Mouse (Mus musculus): ENCODE measurements at regions not wholly inside any gene's neighbourhood (a gene's known extent, or its start where the extent isn't known, plus 50 kb on each side); places are given as distances from the start of the nearest gene placed in this dataset.
A peak's percentile ranks its signal among the peaks of the same experiment; 100 is the strongest.

DNA sequence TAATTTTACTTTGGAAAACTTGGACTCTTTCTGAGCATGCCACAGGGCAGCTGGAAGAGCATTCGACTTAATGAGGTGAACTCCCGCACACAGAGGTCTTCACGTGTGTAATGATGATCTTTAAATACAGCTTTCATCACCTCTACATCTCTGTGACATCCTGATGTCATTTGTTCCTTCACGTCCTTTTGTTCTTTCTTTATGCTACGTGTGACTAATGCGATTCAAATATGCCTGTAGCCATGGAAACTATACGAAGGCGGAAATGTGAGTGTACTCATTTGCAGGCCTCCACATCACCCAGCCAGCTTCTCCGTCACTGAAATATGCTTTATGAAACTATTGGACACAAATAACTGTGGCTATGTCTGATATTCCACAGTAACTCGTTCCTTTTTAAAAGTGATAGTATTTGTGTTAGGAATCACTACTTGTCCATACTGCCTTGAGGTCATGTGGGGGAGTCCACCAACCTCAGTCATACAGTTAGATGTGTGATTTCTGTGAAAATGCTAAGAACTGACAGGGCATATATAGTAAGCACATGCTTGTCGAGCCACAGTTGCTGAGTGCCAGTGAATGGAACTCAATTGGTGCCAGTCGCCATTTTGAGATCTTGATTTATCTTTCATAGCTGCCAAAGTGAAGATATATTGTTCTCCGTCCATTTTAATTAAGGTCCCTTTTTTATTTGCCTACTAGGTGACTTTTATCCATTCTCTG, 145.9 kb downstream of the Plk2 start:
- no peak for DNase-seq (ENCODE audit: low spot score in 2 of 2)

DNA sequence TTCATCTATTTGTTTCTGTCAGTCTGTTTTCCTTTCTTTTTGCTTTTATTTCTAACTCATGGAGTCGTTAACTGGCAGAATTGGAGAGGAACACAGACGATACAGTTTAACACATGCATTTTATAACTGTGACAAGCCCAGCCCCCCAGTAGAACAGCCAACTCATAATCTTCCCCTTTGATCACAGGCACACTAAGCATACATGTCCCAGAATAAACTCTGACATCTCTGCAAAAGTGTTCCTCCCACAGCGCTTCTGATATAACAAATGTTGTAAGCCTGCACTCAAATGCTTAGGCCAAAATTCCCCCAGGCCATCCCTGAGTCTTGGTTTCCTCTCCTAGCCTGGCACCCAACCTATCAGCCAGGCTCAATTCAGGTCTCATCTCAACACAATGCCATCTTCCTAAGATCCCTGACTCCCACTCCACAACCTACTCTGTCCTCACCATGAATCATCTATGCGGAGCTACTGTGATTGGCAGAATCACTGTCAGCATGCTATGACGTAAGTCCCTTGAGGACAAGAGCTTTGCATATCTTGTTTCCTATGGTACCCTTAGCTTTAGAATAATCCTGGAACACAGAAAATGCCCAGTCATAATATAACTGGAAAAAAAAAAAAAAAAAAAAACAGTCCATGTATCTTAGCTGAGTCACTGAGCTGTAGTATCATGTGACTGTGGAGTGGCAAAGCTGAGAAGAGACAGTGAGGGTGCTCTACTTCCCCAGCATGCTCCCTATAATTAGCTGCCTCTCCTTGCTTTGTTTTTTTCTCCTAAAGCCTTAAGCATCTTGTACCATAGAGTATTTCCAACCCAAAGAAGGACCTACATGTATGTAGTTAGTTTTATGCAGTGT, 146.7 kb downstream of the Plk2 start:
- DNase-seq (ENCODE audit: low spot score in 2 of 2) = no peak

DNA sequence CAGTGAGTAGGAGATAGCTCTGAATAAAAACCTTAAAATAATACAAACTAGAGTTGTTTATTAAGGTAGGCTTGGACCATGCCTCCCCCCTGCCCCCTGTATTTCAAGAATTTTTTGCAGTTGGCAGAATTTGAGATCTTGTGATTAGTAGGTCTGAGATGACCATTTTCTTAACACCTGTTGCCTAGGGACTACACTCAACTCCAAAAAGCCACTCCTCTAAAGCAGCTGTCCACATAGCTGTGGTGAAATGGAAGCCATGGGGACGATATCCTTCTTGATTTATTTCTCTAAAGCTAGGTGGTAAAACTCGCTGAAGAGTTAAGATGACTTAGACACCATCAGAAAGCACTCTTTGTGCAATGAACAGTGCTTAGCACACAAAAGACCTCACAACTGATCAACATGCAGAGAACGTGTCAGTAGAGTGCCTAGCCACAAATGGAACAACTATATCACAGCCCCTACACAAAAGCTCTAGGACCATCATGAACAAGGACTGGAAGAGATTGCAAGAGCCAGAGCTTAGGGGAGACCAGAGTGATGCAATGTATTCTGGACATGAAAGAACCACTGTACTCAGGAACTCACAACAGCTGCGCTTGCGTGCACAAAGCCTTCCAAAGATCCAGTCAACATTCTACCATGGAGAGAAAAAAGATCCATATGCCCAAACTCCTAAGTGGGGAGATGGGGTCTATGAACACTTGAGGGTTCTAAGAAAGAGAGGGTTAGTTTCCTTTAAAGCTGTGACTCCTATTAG, 147.6 kb downstream of the Plk2 start:
- no peak for DNase-seq (ENCODE audit: low spot score in 2 of 2)

DNA sequence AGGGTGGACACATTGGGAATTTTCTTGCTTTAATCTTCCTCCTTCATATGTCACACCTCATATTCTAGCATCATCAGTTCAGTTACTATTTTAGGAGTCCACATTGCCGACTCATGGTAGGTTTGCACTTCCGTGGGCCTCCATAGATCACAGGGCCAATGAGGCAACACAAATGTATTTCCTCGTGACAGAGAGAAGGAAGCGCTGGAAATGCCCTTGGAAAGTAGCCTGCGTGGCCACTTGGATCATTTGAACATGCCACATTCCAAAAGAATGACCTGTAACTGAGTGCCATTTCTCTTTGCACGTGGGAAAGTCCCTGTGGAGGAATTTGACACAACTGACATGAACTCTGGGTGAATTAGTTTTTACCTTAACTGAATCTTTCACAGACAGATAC, 150.6 kb downstream of the Plk2 start:
- no peak for DNase-seq (ENCODE audit: low spot score in 2 of 2)

DNA sequence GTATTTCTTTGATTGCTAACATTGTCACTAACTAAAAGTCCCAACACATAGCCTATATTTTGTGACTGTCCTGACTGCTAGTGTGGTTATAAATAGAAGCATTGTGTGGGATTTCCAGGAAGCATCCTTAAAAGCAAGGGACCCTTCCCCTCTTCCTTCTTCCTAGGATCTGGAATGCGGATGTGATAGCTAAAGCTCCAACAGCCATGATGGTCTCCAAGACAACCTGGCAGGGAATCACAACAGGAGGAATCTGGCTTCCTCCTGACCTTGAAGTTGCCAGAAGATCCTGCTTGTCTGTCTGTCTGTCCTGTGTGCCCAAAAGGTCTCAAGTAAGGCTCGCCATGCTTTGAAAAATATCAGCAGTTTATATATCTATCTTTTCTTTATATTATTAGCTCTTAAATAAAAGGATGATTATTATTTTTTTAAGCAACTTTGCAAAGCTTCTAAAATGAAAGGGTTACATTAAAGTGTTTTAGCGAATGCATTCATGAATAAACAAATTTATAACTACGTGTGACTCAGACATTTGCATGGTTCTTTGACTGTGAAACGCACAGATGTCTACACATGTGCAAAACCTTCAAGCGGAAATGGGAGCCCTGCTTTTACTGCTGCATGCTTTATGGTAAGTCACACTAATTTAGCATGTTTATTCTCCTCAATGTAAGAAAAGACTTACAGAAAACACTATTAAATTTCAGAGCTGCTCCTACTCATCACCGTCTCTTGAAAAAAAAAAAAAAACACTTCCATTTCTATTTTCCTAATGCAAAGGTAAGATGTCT, 160.9 kb downstream of the Plk2 start:
- no peak for DNase-seq (ENCODE audit: low spot score in 2 of 2)

DNA sequence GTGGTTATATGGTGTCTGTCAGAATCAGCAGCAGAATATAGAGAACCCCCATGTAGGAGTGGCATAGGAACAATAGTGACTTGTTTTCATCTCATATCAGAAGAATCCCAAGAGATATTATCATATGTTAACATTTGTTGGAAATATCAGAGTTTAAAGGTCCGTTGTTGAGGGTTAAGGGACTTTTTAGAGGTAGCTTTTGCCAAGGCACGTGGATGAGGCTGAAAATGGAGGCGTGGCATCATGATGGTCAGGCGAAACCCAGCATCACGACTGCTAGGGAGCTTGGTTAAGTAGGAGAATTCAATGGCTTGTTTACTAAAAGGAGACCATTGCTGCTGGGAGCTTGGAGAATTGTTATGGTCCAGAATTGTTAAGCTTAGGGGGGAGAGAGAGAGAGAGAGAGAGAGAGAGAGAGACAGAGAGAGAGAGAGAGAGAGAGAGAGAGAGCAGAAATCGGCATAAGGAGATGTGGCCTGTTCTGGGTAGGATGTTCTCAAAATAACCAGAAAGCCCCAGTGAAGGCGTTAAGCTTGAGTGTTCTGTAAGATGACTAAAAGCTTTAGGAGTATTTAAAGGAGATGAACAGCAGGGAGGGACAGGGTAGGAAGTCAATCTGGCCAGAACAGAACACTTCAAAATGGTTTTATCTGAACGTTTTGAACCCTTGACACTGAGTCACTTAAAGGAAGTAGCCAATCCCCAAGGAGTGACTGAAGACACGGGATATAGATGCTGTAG, 161.7 kb downstream of the Plk2 start:
- no peak for DNase-seq (ENCODE audit: low spot score in 2 of 2)

DNA sequence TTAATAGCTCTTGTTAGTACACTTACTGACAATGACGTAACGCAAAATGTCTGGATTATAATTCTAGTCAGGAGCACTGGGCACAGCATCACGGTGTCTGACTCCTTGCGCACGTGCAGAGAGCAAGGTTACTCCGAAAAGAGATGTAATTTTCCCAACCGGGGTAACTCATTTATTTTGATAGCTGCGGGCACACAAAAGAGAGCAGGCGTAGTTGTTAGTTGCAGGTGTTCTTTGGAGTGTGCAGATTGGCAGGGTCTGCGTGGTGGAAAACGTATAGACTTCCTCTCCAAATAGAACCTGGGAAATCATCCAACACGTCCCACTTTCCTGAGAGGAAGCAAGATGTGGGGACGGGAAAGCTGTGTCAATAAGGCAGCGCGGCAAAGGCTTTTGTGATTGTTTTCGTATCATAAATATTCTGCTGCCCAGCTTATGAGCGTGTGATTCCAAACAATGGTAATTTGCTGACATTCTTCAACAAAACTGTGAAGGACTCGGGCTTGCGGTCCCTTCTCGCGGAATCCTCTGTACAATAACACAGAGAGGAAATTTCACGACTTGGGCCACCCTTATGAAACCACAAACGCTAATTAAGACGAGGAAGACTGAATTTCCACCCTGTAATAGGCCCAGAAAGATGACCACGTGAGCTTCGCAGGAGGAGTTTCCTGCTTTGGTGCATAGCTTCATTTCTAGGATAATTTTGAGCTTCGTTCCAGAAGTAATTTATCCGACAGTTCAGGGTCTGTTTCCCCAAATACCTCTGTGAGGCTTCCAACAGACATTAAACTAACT, 163.3 kb downstream of the Plk2 start:
- peak; percentile 24 to 40 for DNase-seq (ENCODE audit: low spot score in 2 of 2)

DNA sequence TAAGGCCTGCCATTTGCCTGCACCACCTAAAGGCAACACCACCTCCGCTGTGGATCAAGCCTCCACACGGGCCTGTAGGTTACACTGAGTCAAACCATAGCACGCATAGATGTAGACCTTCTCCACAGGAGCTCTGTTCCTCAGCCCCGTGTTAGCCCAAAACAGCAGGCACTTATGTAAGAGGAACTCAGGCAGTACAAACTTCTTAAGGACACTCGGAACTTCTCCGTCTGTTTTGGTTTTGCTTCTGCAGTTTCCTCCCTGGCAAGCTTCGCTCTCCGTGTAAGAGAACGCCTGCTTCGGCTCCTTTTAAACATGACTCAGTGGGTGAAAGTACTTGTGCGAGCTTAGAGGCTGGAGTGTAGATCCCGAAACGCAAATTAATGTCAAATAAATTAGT, 165.7 kb downstream of the Plk2 start:
- DNase-seq (ENCODE audit: low spot score in 2 of 2) = peak in 1 of 2 experiments; percentile 14

DNA sequence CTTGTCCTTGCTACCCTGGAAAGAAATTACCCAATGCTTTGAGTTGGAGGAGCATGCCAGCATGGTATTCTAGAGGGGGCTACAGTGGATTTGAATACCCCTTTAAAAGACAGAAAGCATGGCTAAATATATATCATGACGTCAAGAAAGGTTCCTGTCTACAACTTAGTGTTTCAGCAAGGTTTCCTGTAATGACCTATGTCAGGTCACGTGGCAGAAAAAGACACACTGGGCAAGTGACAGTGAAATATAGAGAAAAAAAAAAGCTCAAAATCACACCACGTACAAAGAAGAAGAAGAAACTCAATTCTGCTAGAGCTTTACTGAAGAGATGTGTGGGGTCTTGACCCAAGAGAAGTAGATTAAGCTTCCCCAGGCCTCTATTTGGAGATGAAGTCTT, 167.7 kb downstream of the Plk2 start:
- DNase-seq (ENCODE audit: low spot score in 2 of 2) = no peak

DNA sequence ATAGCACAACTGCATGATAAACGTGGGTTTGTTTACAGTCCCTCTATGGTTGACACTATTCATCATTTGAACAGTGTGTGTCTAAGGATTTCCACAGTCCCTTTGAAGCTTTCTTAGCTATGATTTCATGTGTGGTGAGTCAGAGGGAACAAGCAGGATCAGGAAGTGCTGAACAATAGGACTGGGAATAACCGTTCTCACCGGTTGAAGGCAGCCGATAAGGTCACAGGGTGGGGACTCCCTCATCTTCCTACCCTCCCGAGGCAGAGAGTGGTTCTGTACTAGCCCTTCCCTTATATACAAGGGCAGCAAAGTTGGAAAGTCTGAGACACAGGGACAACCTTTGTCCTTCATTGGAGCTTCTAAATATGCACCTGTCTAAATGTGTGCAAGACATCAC, 168.1 kb downstream of the Plk2 start:
- no peak for DNase-seq (ENCODE audit: low spot score in 2 of 2)

DNA sequence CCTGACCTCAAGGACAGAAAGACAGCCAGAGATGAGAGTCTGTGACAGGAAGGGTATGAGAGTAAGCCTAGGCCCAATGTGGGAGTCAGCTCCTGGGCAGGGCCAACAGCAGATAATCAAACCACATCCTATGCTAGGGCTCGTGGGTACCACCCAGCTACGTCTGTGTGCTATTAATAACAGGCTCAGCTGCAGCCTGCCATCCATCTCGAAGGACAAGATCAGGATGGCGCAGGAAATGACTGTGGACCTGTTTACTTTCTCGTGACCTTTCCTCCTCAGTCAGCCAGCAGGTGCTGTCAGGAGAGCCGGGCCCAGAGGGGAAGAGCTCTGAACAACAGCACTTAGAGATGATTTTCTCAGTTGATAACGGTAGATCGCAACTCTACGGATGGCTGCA, 169.1 kb downstream of the Plk2 start:
- no peak for DNase-seq (ENCODE audit: low spot score in 2 of 2)

DNA sequence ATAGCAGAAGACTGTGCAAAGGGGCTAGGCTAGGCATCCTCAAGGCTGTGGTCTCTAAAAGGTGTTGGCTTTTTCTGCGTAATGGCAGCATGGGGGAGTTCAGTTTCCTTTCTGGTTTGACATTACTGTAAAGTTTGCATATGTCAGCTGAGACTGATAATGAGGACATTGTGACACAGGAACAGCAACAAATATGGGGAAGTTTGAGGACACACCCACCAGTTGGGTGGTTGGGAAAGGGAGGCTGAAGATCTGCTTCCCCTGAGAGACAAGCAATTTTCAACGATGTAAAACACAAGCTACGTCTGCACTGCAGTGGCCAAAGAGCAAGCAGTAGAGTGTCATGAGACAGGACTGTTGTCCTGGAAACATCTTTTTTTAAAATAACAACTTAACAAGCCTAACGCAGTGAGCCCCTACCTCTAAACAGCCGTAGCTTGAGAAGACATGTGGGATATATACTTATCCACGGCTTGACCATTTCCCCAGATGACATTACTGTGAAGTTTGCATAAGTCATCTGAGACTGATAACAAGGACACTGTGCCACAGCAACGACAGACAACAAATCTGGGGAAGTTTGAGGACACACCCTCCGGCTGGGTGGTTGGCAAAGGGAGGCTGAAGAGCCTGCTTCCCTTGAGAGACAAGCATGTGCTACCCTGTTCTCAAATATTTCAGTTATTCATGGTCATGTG, 173.8 kb downstream of the Plk2 start:
- DNase-seq (ENCODE audit: low spot score in 2 of 2) = no peak

DNA sequence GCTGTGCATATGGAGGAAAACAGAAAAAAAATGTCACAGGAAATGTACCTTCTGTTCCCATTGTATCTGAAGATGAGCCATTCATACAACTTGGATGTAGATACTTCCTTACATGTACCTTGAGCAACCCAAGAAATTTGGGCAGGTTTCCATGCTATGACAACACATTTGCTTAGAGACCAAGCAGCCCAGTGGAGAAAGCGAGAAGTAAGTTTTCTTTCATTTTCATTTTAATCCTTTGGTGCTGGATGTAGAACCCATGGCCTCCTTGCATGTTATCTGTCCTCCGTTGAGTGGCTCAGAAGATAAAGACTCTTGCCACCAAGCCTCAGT, 174.3 kb downstream of the Plk2 start:
- no peak for DNase-seq (ENCODE audit: low spot score in 2 of 2)

DNA sequence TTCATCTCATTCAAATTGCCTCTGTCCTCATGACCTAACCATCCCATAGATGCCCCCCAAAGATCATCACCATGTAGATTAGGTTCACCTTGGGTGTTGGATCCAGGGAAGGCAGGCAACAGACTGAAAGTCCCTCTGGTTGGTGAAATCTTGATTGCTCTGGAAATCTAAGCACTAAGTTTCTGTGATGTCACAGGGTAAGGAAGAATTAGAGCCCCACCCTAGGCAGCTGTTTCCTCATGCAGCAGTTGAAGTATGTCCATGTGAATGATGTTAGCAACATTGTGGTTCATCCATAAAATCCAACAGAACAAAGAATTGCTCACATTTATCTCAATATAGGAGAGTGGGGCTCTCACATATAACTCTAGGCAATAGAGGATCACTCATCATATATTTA, 175.5 kb downstream of the Plk2 start:
- no peak for DNase-seq (ENCODE audit: low spot score in 2 of 2)

DNA sequence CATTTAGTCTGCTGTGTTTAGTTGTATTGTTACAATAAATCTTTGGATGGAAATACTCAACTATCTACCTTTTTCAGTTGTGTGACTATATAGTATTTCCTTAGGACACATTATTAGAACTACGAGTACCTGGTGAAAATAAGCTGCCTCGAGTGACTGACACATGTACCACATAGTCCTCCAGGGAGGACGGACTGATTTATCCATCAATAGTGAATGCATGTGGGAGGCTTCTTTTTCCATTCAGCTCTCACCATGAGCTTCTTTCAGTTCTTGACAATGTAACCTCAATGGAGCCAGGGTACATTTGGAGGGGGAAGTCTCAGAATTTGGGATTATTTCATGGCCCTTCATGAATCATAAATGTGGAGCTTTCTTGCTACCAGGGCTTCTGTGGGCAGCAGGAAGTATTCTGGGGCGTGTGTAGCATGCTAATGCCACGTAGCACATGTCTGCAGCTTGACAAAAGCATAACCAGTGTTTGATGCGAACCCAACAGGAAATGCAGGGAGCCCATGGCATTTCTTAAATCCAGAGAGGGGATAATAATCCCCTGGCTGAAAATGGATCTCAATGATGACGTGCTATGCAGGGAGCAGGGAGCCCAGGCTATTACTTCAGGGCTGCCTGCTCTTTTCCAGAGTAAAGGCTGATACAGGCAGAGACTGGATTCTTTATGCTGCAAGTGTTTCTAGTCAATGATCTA, 178.7 kb downstream of the Plk2 start:
- no peak for DNase-seq (ENCODE audit: low spot score in 2 of 2)

DNA sequence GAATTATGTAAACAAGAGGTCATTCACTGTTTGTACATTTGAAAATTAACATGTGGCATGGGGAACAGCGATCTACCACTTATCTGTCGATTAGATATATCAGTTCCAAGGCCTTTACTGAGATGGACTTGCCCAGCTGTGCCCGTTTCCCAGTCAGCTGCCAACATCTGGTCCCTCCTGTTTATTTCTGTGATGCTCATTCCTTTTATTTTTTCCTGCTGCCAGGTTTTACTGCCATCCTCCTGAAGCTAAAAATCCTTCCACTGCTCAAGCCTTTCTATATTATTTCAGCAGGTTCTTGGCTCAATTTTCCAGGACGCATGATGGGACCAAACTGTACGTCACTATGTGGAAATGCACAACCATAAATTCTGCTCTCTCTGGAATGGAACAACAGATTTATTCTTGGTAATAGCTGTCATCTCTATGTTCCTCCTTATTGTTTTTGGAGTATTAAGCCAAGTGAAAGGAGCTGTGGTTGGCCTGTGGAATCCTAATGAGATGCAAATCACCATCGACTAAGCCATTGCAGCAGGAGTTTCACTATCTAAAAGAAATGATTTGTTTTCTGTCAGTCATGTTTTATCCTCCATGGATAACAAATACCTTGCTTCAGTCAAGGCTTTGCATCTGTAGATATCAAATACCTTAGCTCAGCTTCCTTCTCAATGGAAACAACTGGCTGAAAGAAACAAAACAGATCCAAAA, 180.1 kb downstream of the Plk2 start:
- DNase-seq (ENCODE audit: low spot score in 2 of 2) = no peak

DNA sequence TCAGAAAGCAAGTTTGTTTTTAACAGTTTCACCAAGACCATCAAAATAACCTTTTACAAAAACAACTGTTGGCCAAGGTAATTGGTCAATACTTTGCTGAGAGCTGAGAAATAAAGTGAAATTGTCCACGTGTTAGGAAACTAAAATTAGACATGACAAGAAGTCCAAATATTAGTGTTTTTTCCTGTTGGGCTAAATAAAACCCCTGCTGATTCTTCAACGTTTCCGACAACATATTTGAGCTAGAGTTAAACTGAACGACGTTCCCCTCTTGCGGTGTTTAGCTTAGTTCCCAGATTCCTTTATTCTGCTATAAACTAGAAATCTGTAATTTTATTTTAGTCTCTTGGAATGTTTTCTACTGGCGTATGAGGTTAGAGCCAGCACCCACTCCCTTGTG, 183.3 kb downstream of the Plk2 start:
- DNase-seq (ENCODE audit: low spot score in 2 of 2) = no peak

DNA sequence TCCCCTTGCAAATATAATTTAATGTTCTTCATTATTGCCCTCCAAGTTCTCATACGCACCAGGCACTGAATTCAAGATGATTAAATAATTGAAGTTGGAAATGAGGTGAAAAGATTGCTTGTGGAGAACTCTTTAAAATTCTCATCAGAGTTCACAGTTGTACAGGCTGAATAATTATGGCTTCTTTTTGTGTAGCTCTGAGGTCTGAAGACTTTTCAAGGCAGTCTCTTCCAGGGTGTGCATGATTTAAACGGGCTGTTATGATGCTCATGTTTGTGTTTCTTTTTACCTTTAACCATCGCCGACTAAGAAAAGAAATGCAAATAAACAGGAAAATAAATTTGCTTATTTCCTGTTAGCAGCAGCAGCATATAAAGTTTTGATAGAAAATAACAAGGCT, 185.3 kb downstream of the Plk2 start:
- no peak for DNase-seq (ENCODE audit: low spot score in 2 of 2)
